Comparison of ENCODE assay signal across 9 mouse cellular contexts in the genomic region with DNA sequence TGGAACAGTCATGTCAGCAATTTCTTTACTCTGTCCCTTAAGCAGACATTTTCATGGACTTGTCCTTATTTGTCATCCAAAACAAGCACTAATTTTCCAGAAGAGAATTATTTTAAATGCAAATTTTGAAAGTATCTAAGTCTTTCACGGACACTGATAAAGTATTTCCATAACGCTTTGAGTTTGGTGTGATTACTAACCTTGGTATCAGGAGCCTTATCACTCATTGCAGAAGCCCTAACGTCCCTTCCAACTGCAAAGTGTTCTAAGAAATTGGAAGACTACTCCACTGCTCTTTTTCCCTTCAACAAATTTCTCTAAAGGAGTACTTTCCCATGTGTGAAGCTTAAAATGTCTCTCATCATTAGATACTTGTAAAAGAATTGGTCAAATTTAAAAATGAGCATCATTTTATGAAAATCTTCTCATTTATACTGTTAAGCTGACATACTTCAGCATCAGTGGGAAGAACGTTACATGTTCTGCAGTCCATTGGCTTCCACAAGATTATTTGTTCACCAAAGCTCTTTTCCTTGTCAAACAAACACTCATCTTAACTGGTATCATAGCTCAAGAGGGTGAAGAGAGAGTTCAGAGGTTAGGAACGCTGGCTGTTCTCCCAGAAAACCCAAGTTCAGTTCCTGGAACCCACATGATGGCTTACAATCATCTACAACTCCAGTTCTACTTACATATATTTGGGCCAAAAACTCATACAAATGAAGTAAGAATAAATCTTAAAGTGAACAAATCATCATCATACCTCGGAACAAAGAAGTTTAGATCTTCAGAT.
DNase-seq lines count a peak whose midpoint lies in the region; ATAC-seq lines count a peak whose summit lies in the region.
"Had no signal": no experiment of that assay in that cellular context is flagged by ENCODE, and none has a peak within 500 bp of the region (broad histone marks: within the 10 kb centered on the region; RNA-seq: fewer than 3 reads in every experiment).

No protein-coding gene starts in this region.

- 58% methylated on average over 6 of the region's 6 CpGs for WGBS in intestine, embryonic 15.5 days
- WGBS in intestine, embryonic 16.5 days: 62% methylated on average over 6 of the region's 6 CpGs
- 25% methylated on average over 6 of the region's 6 CpGs for WGBS in liver, embryonic 12.5 days (ENCODE audit: insufficient replicate concordance)
- WGBS in forebrain, embryonic 13.5 days: 86% methylated on average over 6 of the region's 6 CpGs
- WGBS in forebrain, embryonic 15.5 days: 91% methylated on average over 6 of the region's 6 CpGs

- no peak overlapping the region for H3K4me3 ChIP-seq in intestine, embryonic 15.5 days (replicated peaks)
- no peak overlapping the region for H3K4me3 ChIP-seq in intestine, embryonic 16.5 days (ENCODE audit: low read length)
- H3K4me3 ChIP-seq in liver, embryonic 12.5 days: no peak overlapping the region
- H3K4me3 ChIP-seq in forebrain, embryonic 13.5 days: no peak overlapping the region
- H3K4me3 ChIP-seq in forebrain, embryonic 15.5 days: no peak overlapping the region
- H3K4me3 ChIP-seq: embryonic facial prominence, embryonic 15.5 days had no signal

- H3K4me2 ChIP-seq in intestine, embryonic 15.5 days (replicated peaks): no peak overlapping the region
- H3K4me2 ChIP-seq in intestine, embryonic 16.5 days (ENCODE audit: low read depth, low read length): no peak overlapping the region
- H3K4me2 ChIP-seq in liver, embryonic 12.5 days: peak overlapping the region; percentile 34
- no peak overlapping the region for H3K4me2 ChIP-seq in forebrain, embryonic 13.5 days
- no peak overlapping the region for H3K4me2 ChIP-seq in forebrain, embryonic 15.5 days (replicated peaks)
- H3K4me2 ChIP-seq: embryonic facial prominence, embryonic 15.5 days had no signal

- H3K27me3 ChIP-seq in intestine, embryonic 15.5 days (replicated peaks): no peaks in the 10 kb centered on the region; the same call in 1 of the 2 replicates
- no peaks in the 10 kb centered on the region for H3K27me3 ChIP-seq in intestine, embryonic 16.5 days (replicated peaks; ENCODE audit: control insufficient read depth, insufficient read depth, low read length)
- H3K27me3 ChIP-seq in liver, embryonic 12.5 days (replicated peaks): no peaks in the 10 kb centered on the region
- no peaks in the 10 kb centered on the region for H3K27me3 ChIP-seq in forebrain, embryonic 13.5 days
- no peaks in the 10 kb centered on the region for H3K27me3 ChIP-seq in forebrain, embryonic 15.5 days
- H3K27me3 ChIP-seq: embryonic facial prominence, embryonic 15.5 days had no signal

- no peaks in the 10 kb centered on the region for H3K36me3 ChIP-seq in intestine, embryonic 15.5 days
- H3K36me3 ChIP-seq in intestine, embryonic 16.5 days (ENCODE audit: control insufficient read depth, insufficient read depth, low read length): no peaks in the 10 kb centered on the region
- H3K36me3 ChIP-seq in liver, embryonic 12.5 days: no peaks in the 10 kb centered on the region
- no peaks in the 10 kb centered on the region for H3K36me3 ChIP-seq in forebrain, embryonic 13.5 days (ENCODE audit: poor library complexity, severe bottlenecking)
- H3K36me3 ChIP-seq in forebrain, embryonic 15.5 days: no peaks in the 10 kb centered on the region
- H3K36me3 ChIP-seq: embryonic facial prominence, embryonic 15.5 days had no signal

- H3K9ac ChIP-seq in intestine, embryonic 15.5 days: no peak overlapping the region
- H3K9ac ChIP-seq in intestine, embryonic 16.5 days (ENCODE audit: low read depth, low read length): no peak overlapping the region
- H3K9ac ChIP-seq in liver, embryonic 12.5 days: no peak overlapping the region
- no peak overlapping the region for H3K9ac ChIP-seq in forebrain, embryonic 13.5 days
- no peak overlapping the region for H3K9ac ChIP-seq in forebrain, embryonic 15.5 days (replicated peaks)
- H3K9ac ChIP-seq: embryonic facial prominence, embryonic 15.5 days had no signal

- no peak overlapping the region for H3K27ac ChIP-seq in intestine, embryonic 15.5 days
- H3K27ac ChIP-seq in intestine, embryonic 16.5 days (ENCODE audit: low read length): no peak overlapping the region
- H3K27ac ChIP-seq in liver, embryonic 12.5 days: peak overlapping the region; percentile 75
- H3K27ac ChIP-seq in forebrain, embryonic 13.5 days: no peak overlapping the region
- no peak overlapping the region for H3K27ac ChIP-seq in forebrain, embryonic 15.5 days (replicated peaks)
- H3K27ac ChIP-seq: embryonic facial prominence, embryonic 15.5 days had no signal

- H3K9me3 ChIP-seq in intestine, embryonic 15.5 days: no peaks in the 10 kb centered on the region
- H3K9me3 ChIP-seq in intestine, embryonic 16.5 days (ENCODE audit: control insufficient read depth, low read length): no peaks in the 10 kb centered on the region
- no peaks in the 10 kb centered on the region for H3K9me3 ChIP-seq in liver, embryonic 12.5 days (replicated peaks)
- no peaks in the 10 kb centered on the region for H3K9me3 ChIP-seq in forebrain, embryonic 13.5 days (replicated peaks)
- no peaks in the 10 kb centered on the region for H3K9me3 ChIP-seq in forebrain, embryonic 15.5 days
- H3K9me3 ChIP-seq: embryonic facial prominence, embryonic 15.5 days had no signal

- DNase-seq in c-Kit-positive CD71-positive TER-119-negative erythroid progenitor cells, embryonic 14.5 days (ENCODE audit: low read depth): peak; percentile 55
- DNase-seq in lung, postnatal 14 days: peak; percentile 79
- DNase-seq: cerebellum, postnatal 36 days had no signal

- H3K4me1 ChIP-seq in intestine, embryonic 15.5 days (replicated peaks): no peaks in the 10 kb centered on the region
- H3K4me1 ChIP-seq in intestine, embryonic 16.5 days (ENCODE audit: control insufficient read depth, insufficient read depth, low read length): no peaks in the 10 kb centered on the region
- peaks cover 32% of the 10 kb centered on the region for H3K4me1 ChIP-seq in liver, embryonic 12.5 days
- no peaks in the 10 kb centered on the region for H3K4me1 ChIP-seq in forebrain, embryonic 13.5 days
- no peaks in the 10 kb centered on the region for H3K4me1 ChIP-seq in forebrain, embryonic 15.5 days
- H3K4me1 ChIP-seq: embryonic facial prominence, embryonic 15.5 days had no signal

- 0 out of 2 replicates have a peak, but pooled peaks have one; percentile 25 for ATAC-seq in intestine, embryonic 15.5 days
- ATAC-seq in intestine, embryonic 16.5 days: no peak
- ATAC-seq in liver, embryonic 12.5 days: peak; percentile 73
- ATAC-seq in forebrain, embryonic 13.5 days: no peak
- ATAC-seq in forebrain, embryonic 15.5 days (replicated peaks): no peak

Comparison
In these comparisons a context has a peak if more than half of its experiments do, and no peak if none do; other contexts are left out.
1. ATAC-seq: peak in intestine, embryonic 15.5 days (single experiment) and liver, embryonic 12.5 days (single experiment); none in intestine, embryonic 16.5 days (single experiment), forebrain, embryonic 13.5 days (single experiment) and forebrain, embryonic 15.5 days (single experiment).